Mouse (Mus musculus) lung, embryonic 16.5 days (tissue): ENCODE measurements around the gene Fam83f. TPM values are rescaled to one million over a fixed set of nuclear protein-coding genes. Genes with fewer than 3 reads are reported as not detected.

Source experiments
- ATAC-seq: fragments of 200-750 bp; cut with Nextera tagmentation; 2 replicates; pipeline ENCODE4 v1.8.0; 2017; ENCODE audit warnings: low read depth, mild to moderate bottlenecking, moderate library complexity
- H3K27ac ChIP-seq: fragments of 300-500 bp; sonication (generic); 2 replicates; pipeline ENCODE4 v1.5.1; 2014; ENCODE audit warnings: mild to moderate bottlenecking, control low read depth, low read length
- H3K27me3 ChIP-seq: fragments of 300-500 bp; sonication (generic); 2 replicates; pipeline ENCODE4 v1.6.1; 2014; ENCODE audit warnings: low read depth, low read length, mixed read lengths; ENCODE audit not compliant: control insufficient read depth, insufficient read depth
- H3K36me3 ChIP-seq: fragments of 300-500 bp; sonication (generic); 2 replicates; pipeline ENCODE4 v1.6.1; 2014; ENCODE audit warnings: low read length; ENCODE audit not compliant: control insufficient read depth, insufficient read depth
- H3K4me1 ChIP-seq: fragments of 300-500 bp; sonication (generic); replicated peaks from 2 replicates; pipeline ENCODE4 v1.6.1; 2014; ENCODE audit warnings: low read length, mixed read lengths; ENCODE audit not compliant: control insufficient read depth, insufficient read depth
- H3K4me2 ChIP-seq: fragments of 300-500 bp; sonication (generic); 2 replicates; pipeline ENCODE4 v1.6.1; 2014; ENCODE audit warnings: low read depth, low read length, control low read depth
- H3K4me3 ChIP-seq: fragments of 300-500 bp; sonication (generic); 2 replicates; pipeline ENCODE4 v1.5.1; 2014; ENCODE audit warnings: mild to moderate bottlenecking, low read length, control low read depth
- H3K9ac ChIP-seq: fragments of 300-500 bp; sonication (generic); 2 replicates; pipeline ENCODE4 v1.6.1; 2014; ENCODE audit warnings: low read length, control low read depth
- H3K9me3 ChIP-seq: fragments of 300-500 bp; sonication (generic); 2 replicates; pipeline ENCODE4 v1.6.1; 2016; ENCODE audit warnings: low read length; ENCODE audit not compliant: control insufficient read depth
- WGBS: fragments of 180-500 bp; shearing (Covaris S2); extraction: QIAGEN DNeasy Blood & Tissue Kit; methylation state at CpG from one replicate; pipeline ENCODE4 v1.1.7; 2014; 5-methylcytosine and 5-hydroxymethylcytosine counted together
- polyA plus RNA-seq: library from polyadenylated mRNA; unstranded; fragments of >200 nt; fragmentation: Nextera tagmentation; extraction: Ambion mirVana; gene quantifications from 2 replicates; pipeline ENCODE4 v1.2.1, GENCODE M21; 2015

Fam83f gene
- polyA plus RNA-seq, result 1.3 and 1.5 TPM in 2 replicates

GRCm38 (mm10) chr15:80671295-80672252, at the start of gene Fam83f:
Fam83f (plus strand) TSS chr15:80671847.
- Histone ChIP-seq H3K27ac (no peak within 1 kb of the TSS), H3K9ac (peak within 1 kb of the TSS; percentile 62), H3K27me3 (peaks cover 14% of the 10 kb centered on the region), H3K4me1 (peaks cover 9% of the 10 kb centered on the region), H3K36me3 (no peaks in the 10 kb centered on the region), H3K9me3 (peaks cover 2% of the 10 kb centered on the region; the same call in 1 of the 2 replicates), H3K4me2 (peak within 1 kb of the TSS; percentile 86), H3K4me3 (peak within 1 kb of the TSS; percentile 50)
- ATAC-seq, result peak; percentile 85
- 7% methylated on average over 71 of the region's 85 CpGs for WGBS

- Histone ChIP-seq H3K27ac (no peak overlapping the region), H3K36me3 (no peaks in the 10 kb centered on the region), H3K27me3 (no peaks in the 10 kb centered on the region), H3K4me3 (no peak overlapping the region), H3K9me3 (no peaks in the 10 kb centered on the region), H3K4me2 (no peak overlapping the region), H3K9ac (no peak overlapping the region), H3K4me1 (no peaks in the 10 kb centered on the region)
- ATAC-seq, result no peak
- WGBS, result 38% methylated on average over 8 of the region's 8 CpGs
Measured at GRCm38 (mm10) chr15:80623171-80623837, 48.3 kb upstream of the Fam83f start.

GRCm38 (mm10) chr15:80626472-80626871, 45.2 kb upstream of the Fam83f start:
- Histone ChIP-seq H3K36me3 (no peaks in the 10 kb centered on the region), H3K9me3 (no peaks in the 10 kb centered on the region), H3K4me3 (no peak overlapping the region), H3K4me2 (no peak overlapping the region), H3K4me1 (no peaks in the 10 kb centered on the region; the same call in 1 of the 2 replicates), H3K9ac (no peak overlapping the region), H3K27me3 (no peaks in the 10 kb centered on the region), H3K27ac (no peak overlapping the region)
- no peak for ATAC-seq
- WGBS, result 52% methylated on average over 6 of the region's 6 CpGs

GRCm38 (mm10) chr15:80630147-80630546, 41.5 kb upstream of the Fam83f start:
- Histone ChIP-seq H3K27me3 (no peaks in the 10 kb centered on the region), H3K36me3 (no peaks in the 10 kb centered on the region), H3K9ac (no peak overlapping the region), H3K4me1 (no peaks in the 10 kb centered on the region; the same call in 1 of the 2 replicates), H3K4me3 (no peak overlapping the region), H3K27ac (no peak overlapping the region), H3K4me2 (peak overlapping the region; percentile 39; the same call in 1 of the 2 replicates), H3K9me3 (no peaks in the 10 kb centered on the region)
- 53% methylated on average over 7 of the region's 7 CpGs for WGBS
- no peak for ATAC-seq

GRCm38 (mm10) chr15:80630711-80631110, 40.9 kb upstream of the Fam83f start:
- WGBS, result 24% methylated on average over 14 of the region's 14 CpGs
- no peak overlapping the region for H3K27ac ChIP-seq
- H3K27me3 ChIP-seq, result no peaks in the 10 kb centered on the region
- H3K9ac ChIP-seq, result 0 out of 2 replicates have a peak overlapping the region, but pooled peaks have one; percentile 17
- H3K4me3 ChIP-seq, result no peak overlapping the region; the same call in 1 of the 2 replicates
- H3K36me3 ChIP-seq, result no peaks in the 10 kb centered on the region
- no peaks in the 10 kb centered on the region for H3K9me3 ChIP-seq
- H3K4me1 ChIP-seq, result no peaks in the 10 kb centered on the region; the same call in 1 of the 2 replicates
- peak; percentile 43; the same call in 1 of the 2 replicates for ATAC-seq
- H3K4me2 ChIP-seq, result peak overlapping the region; percentile 39

GRCm38 (mm10) chr15:80631311-80631710, 40.3 kb upstream of the Fam83f start:
- WGBS, result 73% methylated on average over 2 of the region's 2 CpGs
- Histone ChIP-seq H3K9ac (no peak overlapping the region), H3K27ac (no peak overlapping the region), H3K4me1 (no peaks in the 10 kb centered on the region; the same call in 1 of the 2 replicates), H3K4me3 (no peak overlapping the region), H3K4me2 (no peak overlapping the region), H3K27me3 (no peaks in the 10 kb centered on the region), H3K9me3 (no peaks in the 10 kb centered on the region), H3K36me3 (no peaks in the 10 kb centered on the region)
- no peak for ATAC-seq

- H3K27ac ChIP-seq, result no peak overlapping the region
Measured at GRCm38 (mm10) chr15:80632280-80632893, 39.3 kb upstream of the Fam83f start.

GRCm38 (mm10) chr15:80634391-80635193, 37.1 kb upstream of the Fam83f start:
- no peak for ATAC-seq

More at GRCm38 (mm10) chr15:80632280-80632893, 39.3 kb upstream of the Fam83f start:
- Histone ChIP-seq H3K36me3 (no peaks in the 10 kb centered on the region), H3K4me2 (no peak overlapping the region), H3K9me3 (no peaks in the 10 kb centered on the region), H3K4me3 (no peak overlapping the region), H3K4me1 (no peaks in the 10 kb centered on the region; the same call in 1 of the 2 replicates), H3K9ac (no peak overlapping the region), H3K27me3 (no peaks in the 10 kb centered on the region)
- 85% methylated on average over 13 of the region's 13 CpGs for WGBS
- no peak for ATAC-seq

More at GRCm38 (mm10) chr15:80634391-80635193, 37.1 kb upstream of the Fam83f start:
- Histone ChIP-seq H3K4me1 (no peaks in the 10 kb centered on the region; the same call in 1 of the 2 replicates), H3K36me3 (no peaks in the 10 kb centered on the region), H3K9ac (no peak overlapping the region), H3K27me3 (no peaks in the 10 kb centered on the region), H3K4me2 (no peak overlapping the region), H3K9me3 (no peaks in the 10 kb centered on the region), H3K27ac (no peak overlapping the region), H3K4me3 (no peak overlapping the region)
- 42% methylated on average over 10 of the region's 11 CpGs for WGBS
